ENCODE assay signal across 8 mouse cellular contexts in the genomic region with DNA sequence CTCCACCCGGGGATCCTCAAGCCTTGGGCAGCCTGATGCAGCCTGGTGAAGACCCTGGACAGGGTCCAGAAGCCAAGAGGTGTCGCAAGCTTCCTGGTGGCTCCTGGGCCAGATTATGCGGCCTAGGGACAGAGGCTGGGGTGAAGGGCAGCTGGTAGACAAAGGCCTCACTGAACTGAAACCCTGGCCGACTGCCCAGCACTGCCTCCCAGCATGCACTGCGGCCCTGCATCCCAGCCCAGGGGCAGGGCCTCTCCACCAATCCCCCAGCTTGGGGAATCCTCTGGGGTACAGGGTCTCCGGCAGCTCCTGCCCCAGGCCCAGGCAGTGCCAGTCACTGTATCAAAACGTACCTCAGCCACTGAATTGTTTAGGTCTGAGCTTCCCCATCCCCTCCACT. TPM values are rescaled to one million over a fixed set of nuclear protein-coding genes. Genes with fewer than 3 reads are reported as not detected.
DNase-seq lines count a peak whose midpoint lies in the region; ATAC-seq and TF ChIP-seq lines count a peak whose summit lies in the region.

No protein-coding gene starts in this region.

- no peak for TF ChIP-seq CTCF in gastrocnemius, adult 2 months (IDR thresholded peaks at IDR 0.05)

- peak; percentile 87 for ATAC-seq in liver, embryonic 16.5 days (ENCODE audit: low read depth)
- peak; percentile 26; the same call in 1 of the 2 replicates for ATAC-seq in stomach, embryonic 16.5 days (ENCODE audit: insufficient read depth, low FRiP score)
- no peak for ATAC-seq in megakaryocyte, adult 5-6 weeks (ENCODE audit: poor library complexity, severe bottlenecking)

- H3K27ac ChIP-seq in gastrocnemius, adult 2 months, result no peak overlapping the region
- peak overlapping the region; percentile 35; the same call in 1 of the 2 replicates for H3K27ac ChIP-seq in liver, embryonic 16.5 days (ENCODE audit: low read length)
- H3K27ac ChIP-seq in stomach, embryonic 16.5 days (ENCODE audit: low read length), result no peak overlapping the region

- H3K4me2 ChIP-seq in liver, embryonic 16.5 days (ENCODE audit: low read depth, low read length), result no peak overlapping the region
- no peak overlapping the region for H3K4me2 ChIP-seq in stomach, embryonic 16.5 days (ENCODE audit: low read depth, low read length)

- H3K9ac ChIP-seq in liver, embryonic 16.5 days (ENCODE audit: low read depth, low read length), result no peak overlapping the region
- H3K9ac ChIP-seq in stomach, embryonic 16.5 days (ENCODE audit: low read length), result no peak overlapping the region

- H3K36me3 ChIP-seq in liver, embryonic 16.5 days (ENCODE audit: control insufficient read depth, insufficient read depth), result no peaks in the 10 kb centered on the region
- H3K36me3 ChIP-seq in stomach, embryonic 16.5 days (ENCODE audit: control insufficient read depth, insufficient read depth, low read length), result no peaks in the 10 kb centered on the region

- intact Hi-C loops in gastrocnemius, adult 2 months (cut with DNase I), result no loop called here

- WGBS in liver, embryonic 16.5 days (ENCODE audit: insufficient replicate concordance), result 57% methylated on average over 7 of the region's 7 CpGs
- 65% methylated on average over 7 of the region's 7 CpGs for WGBS in stomach, embryonic 16.5 days

- peak; percentile 34 for DNase-seq in gastrocnemius, adult 2 months
- no peak for DNase-seq in gastrocnemius, postnatal 25 days
- DNase-seq in brain, embryonic 18.5 days (ENCODE audit: low read depth, low spot score), result peak; percentile 42
- DNase-seq in frontal cortex, adult 2 months (ENCODE audit: extremely low spot score in 1 of 2, low spot score in 1 of 2), result peak; percentile 44 to 81
- peak; percentile 57 to 84 for DNase-seq in layer of hippocampus, adult 18-20 months (ENCODE audit: low spot score in 2 of 2)

- peaks cover 4% of the 10 kb centered on the region for H3K4me1 ChIP-seq in liver, embryonic 16.5 days (ENCODE audit: control insufficient read depth, low read depth, low read length)
- no peaks in the 10 kb centered on the region for H3K4me1 ChIP-seq in stomach, embryonic 16.5 days (ENCODE audit: control insufficient read depth, insufficient read depth, low read length)

- no peaks in the 10 kb centered on the region for H3K9me3 ChIP-seq in liver, embryonic 16.5 days (replicated peaks; ENCODE audit: control insufficient read depth, low read length)
- H3K9me3 ChIP-seq in stomach, embryonic 16.5 days (replicated peaks; ENCODE audit: control insufficient read depth, low read length), result no peaks in the 10 kb centered on the region

- H3K27me3 ChIP-seq in liver, embryonic 16.5 days (ENCODE audit: control insufficient read depth, insufficient read depth, low read depth, low read length), result no peaks in the 10 kb centered on the region
- no peaks in the 10 kb centered on the region for H3K27me3 ChIP-seq in stomach, embryonic 16.5 days (ENCODE audit: control insufficient read depth, insufficient read depth, low read length)

- no peak overlapping the region for H3K4me3 ChIP-seq in gastrocnemius, adult 2 months
- H3K4me3 ChIP-seq in liver, embryonic 16.5 days (ENCODE audit: low read depth, low read length), result no peak overlapping the region
- H3K4me3 ChIP-seq in stomach, embryonic 16.5 days (replicated peaks; ENCODE audit: low read length), result no peak overlapping the region

RNA-seq across cellular contexts. Expression of gene Ocstamp, which starts 17.1 kb away (rescaled TPM):
- total RNA-seq in gastrocnemius, adult 2 months (2021), result under 1 TPM in 1 of 2 experiments, not detected in 1; 0.11 TPM
- under 1 TPM in 1 of 2 experiments, not detected in 1; 0.08 TPM for total RNA-seq in gastrocnemius, postnatal 25 days (2021)
- polyA plus RNA-seq in frontal cortex, adult 2 months (2012; rRNA removed), result 0.02 TPM in 2 replicates
- not detected for total RNA-seq in layer of hippocampus, adult 18-20 months (2021)
- polyA plus RNA-seq in liver, embryonic 16.5 days (2015; fragmentation: Nextera tagmentation; extraction: Ambion mirVana), result 3.4 and 3.9 TPM in 2 replicates
- polyA plus RNA-seq in stomach, embryonic 16.5 days (2015; fragmentation: Nextera tagmentation; extraction: Ambion mirVana), result 0.56 and 0.67 TPM in 2 replicates
- total RNA-seq in megakaryocyte, adult 5-6 weeks (2015), result 0.11 TPM in 1 of 2 replicates, not detected in the other
- 0.04 and 0.11 TPM in 2 replicates for total RNA-seq in megakaryocyte, adult 5-6 weeks (2017)

RNA-seq across cellular contexts. Expression of gene Zfp334, which starts 29.2 kb away (rescaled TPM):
- total RNA-seq in gastrocnemius, adult 2 months (2021), result 1 to 10 TPM; 2.3 TPM
- 1 to 10 TPM; 1.9 to 2.0 TPM for total RNA-seq in gastrocnemius, postnatal 25 days (2021)
- polyA plus RNA-seq in frontal cortex, adult 2 months (2012; rRNA removed), result 9.7 and 10.1 TPM in 2 replicates
- total RNA-seq in layer of hippocampus, adult 18-20 months (2021), result 10 to 100 TPM; 14.6 to 15.9 TPM
- polyA plus RNA-seq in liver, embryonic 16.5 days (2015; fragmentation: Nextera tagmentation; extraction: Ambion mirVana), result 0.96 and 0.97 TPM in 2 replicates
- polyA plus RNA-seq in stomach, embryonic 16.5 days (2015; fragmentation: Nextera tagmentation; extraction: Ambion mirVana), result 4.8 and 5.1 TPM in 2 replicates
- total RNA-seq in megakaryocyte, adult 5-6 weeks (2015), result not detected in 2 replicates
- total RNA-seq in megakaryocyte, adult 5-6 weeks (2017), result not detected in 2 replicates

RNA-seq across cellular contexts. Expression of gene Zfp663, which starts 48.8 kb away (rescaled TPM):
- not detected for total RNA-seq in gastrocnemius, adult 2 months (2021)
- total RNA-seq in gastrocnemius, postnatal 25 days (2021), result not detected
- 0.46 and 0.59 TPM in 2 replicates for polyA plus RNA-seq in frontal cortex, adult 2 months (2012; rRNA removed)
- under 1 TPM in 1 of 2 experiments, not detected in 1; 0.10 TPM for total RNA-seq in layer of hippocampus, adult 18-20 months (2021)
- not detected in 2 replicates for polyA plus RNA-seq in liver, embryonic 16.5 days (2015; fragmentation: Nextera tagmentation; extraction: Ambion mirVana)
- polyA plus RNA-seq in stomach, embryonic 16.5 days (2015; fragmentation: Nextera tagmentation; extraction: Ambion mirVana), result 0.64 and 0.87 TPM in 2 replicates
- total RNA-seq in megakaryocyte, adult 5-6 weeks (2015), result not detected in 2 replicates
- not detected in 2 replicates for total RNA-seq in megakaryocyte, adult 5-6 weeks (2017)

RNA-seq across cellular contexts. Expression of gene Slc13a3, which starts 55.7 kb away (rescaled TPM):
- total RNA-seq in gastrocnemius, adult 2 months (2021), result under 1 TPM in 1 of 2 experiments, not detected in 1; 0.08 TPM
- total RNA-seq in gastrocnemius, postnatal 25 days (2021), result under 1 TPM; 0.11 to 0.18 TPM
- 30.1 and 33.8 TPM in 2 replicates for polyA plus RNA-seq in frontal cortex, adult 2 months (2012; rRNA removed)
- 1 to 10 TPM; 7.2 to 9.3 TPM for total RNA-seq in layer of hippocampus, adult 18-20 months (2021)
- polyA plus RNA-seq in liver, embryonic 16.5 days (2015; fragmentation: Nextera tagmentation; extraction: Ambion mirVana), result 19.7 and 24.6 TPM in 2 replicates
- polyA plus RNA-seq in stomach, embryonic 16.5 days (2015; fragmentation: Nextera tagmentation; extraction: Ambion mirVana), result 0.87 and 1.00 TPM in 2 replicates
- 0.39 and 0.42 TPM in 2 replicates for total RNA-seq in megakaryocyte, adult 5-6 weeks (2015)
- 0.37 TPM in 1 of 2 replicates, not detected in the other for total RNA-seq in megakaryocyte, adult 5-6 weeks (2017)

Comparison
In these comparisons a context has a peak if more than half of its experiments do, and no peak if none do; other contexts are left out.
1. RNA of gene Zfp334, which starts 29.2 kb away (total RNA-seq): 14.6 to 15.9 TPM in layer of hippocampus, adult 18-20 months; 2.3 TPM in gastrocnemius, adult 2 months, 1.9 to 2.0 TPM in gastrocnemius, postnatal 25 days and not detected in megakaryocyte, adult 5-6 weeks; every median in the first group is over 4 times any median in the second.